Mouse (Mus musculus): ENCODE results near the gene Wwox.

DNA sequence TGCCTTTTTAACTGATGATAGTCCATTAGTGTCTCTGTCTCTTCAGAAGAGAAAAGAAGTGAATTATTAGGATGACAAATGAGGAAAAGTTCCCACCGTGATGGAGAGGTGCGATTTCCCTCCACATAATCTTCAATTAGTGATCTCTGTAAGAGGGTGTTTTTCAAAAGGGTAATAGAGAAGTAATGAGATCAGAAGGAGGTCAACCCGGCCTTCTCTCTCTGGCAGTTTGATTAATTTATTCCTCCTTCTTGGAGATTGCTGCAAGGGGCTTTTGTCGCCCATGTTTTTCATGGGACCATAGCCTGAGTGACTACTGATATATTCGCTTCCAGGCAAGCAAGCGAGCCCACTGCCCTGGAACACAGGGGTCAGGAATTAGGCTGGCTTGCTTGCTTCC is 191.6 kb downstream of the Wwox start:
- TF ChIP-seq CTCF (IDR thresholded peaks at IDR 0.05; ENCODE audit: low read depth) (no peak), EP300 (IDR thresholded peaks at IDR 0.05; ENCODE audit: low read depth) (no peak)

All from liver, embryonic 14.5 days (tissue).